Comparison of ENCODE assay signal across 8 mouse cellular contexts in the genomic region with DNA sequence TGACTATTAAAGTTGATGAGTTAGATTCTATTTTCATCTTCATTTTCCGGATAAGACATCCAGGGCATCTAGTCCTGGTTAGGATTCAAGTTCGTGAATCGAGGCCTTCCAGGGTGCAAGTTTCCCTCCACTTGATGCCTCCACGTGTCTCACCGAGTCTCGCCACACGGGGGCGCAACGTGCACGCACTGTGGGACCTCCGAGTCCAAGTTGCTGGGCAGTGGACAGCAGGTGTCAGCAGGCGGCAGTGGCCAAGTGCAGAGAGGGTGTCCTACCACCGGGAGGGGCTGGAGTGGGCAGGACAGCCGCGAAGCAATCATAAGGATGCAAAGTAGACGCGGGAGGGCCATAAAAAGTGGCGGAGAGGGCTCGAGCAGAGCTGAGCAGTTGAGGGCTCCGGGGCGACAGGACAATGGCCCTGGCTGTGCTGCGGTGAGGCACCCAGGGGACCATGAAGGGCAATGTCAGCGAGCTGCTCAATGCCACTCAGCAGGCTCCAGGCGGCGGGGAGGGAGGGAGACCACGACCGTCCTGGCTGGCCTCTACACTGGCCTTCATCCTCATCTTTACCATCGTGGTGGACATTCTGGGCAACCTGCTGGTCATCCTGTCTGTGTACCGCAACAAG. TPM values are rescaled to one million over a fixed set of nuclear protein-coding genes. Genes with fewer than 3 reads are reported as not detected.
DNase-seq lines count a peak whose midpoint lies in the region; ATAC-seq and TF ChIP-seq lines count a peak whose summit lies in the region.

A gene (plus strand): TSS at position 379 of the 628 bp plus-strand sequence.

- WGBS in hindbrain, postnatal 0 days: 5% methylated on average over 29 of the region's 29 CpGs

- no peaks in the 10 kb centered on the region for H3K27me3 ChIP-seq in hindbrain, postnatal 0 days (ENCODE audit: insufficient read depth, low read length)

- no peaks in the 10 kb centered on the region for H3K36me3 ChIP-seq in hindbrain, postnatal 0 days (ENCODE audit: insufficient read depth, low read length)

- TF ChIP-seq POLR2A in cortical plate, adult 2 months (IDR thresholded peaks at IDR 0.05; ENCODE audit: extremely low read depth, insufficient read depth, low read length): no peak

- DNase-seq in adrenal gland, adult 8-10 months: peak; percentile 74
- peak; percentile 96 for DNase-seq in gastrocnemius, postnatal 10 days
- DNase-seq in hindbrain, postnatal 0 days (ENCODE audit: low spot score): peak; percentile 93
- peak; percentile 64 for DNase-seq in left cerebral cortex, adult 11 months (ENCODE audit: low spot score)
- DNase-seq in lung, postnatal 14 days: peak; percentile 91
- peak; percentile 85 for DNase-seq in retina, postnatal 7 days (ENCODE audit: low read depth, low spot score)

- peak within 1 kb of the TSS; percentile 17; the same call in 1 of the 2 replicates for H3K9ac ChIP-seq in hindbrain, postnatal 0 days (replicated peaks; ENCODE audit: low read length)

- ATAC-seq in hindbrain, postnatal 0 days: peak; percentile 94
- no peak for ATAC-seq in activated CD4-positive, CD25-positive, alpha-beta regulatory T cell, adult 4 months

- H3K9me3 ChIP-seq in hindbrain, postnatal 0 days (ENCODE audit: low read length): no peaks in the 10 kb centered on the region

- no peaks in the 10 kb centered on the region for H3K4me1 ChIP-seq in cortical plate, adult 2 months (ENCODE audit: control insufficient read depth, insufficient read depth, low read length)
- no peaks in the 10 kb centered on the region for H3K4me1 ChIP-seq in hindbrain, postnatal 0 days (ENCODE audit: insufficient read depth, low read length)

- H3K4me2 ChIP-seq in hindbrain, postnatal 0 days (ENCODE audit: low read depth, low read length): peak within 1 kb of the TSS; percentile 83

- H3K27ac ChIP-seq in cortical plate, adult 2 months (ENCODE audit: insufficient read depth, low read length): no peak within 1 kb of the TSS
- no peak within 1 kb of the TSS for H3K27ac ChIP-seq in hindbrain, postnatal 0 days

- TF ChIP-seq CTCF in cortical plate, adult 2 months (IDR thresholded peaks at IDR 0.05; ENCODE audit: extremely low read depth, insufficient read depth, low read length): peak; percentile 98
- peak; percentile 100 for TF ChIP-seq CTCF in hindbrain, postnatal 0 days (IDR thresholded peaks at IDR 0.05; ENCODE audit: low read depth)

- H3K4me3 ChIP-seq in cortical plate, adult 2 months (ENCODE audit: insufficient read depth, low read length): no peak within 1 kb of the TSS
- H3K4me3 ChIP-seq in hindbrain, postnatal 0 days (ENCODE audit: low read length): peak within 1 kb of the TSS; percentile 35

RNA-seq across cellular contexts. Expression of the gene that starts here (rescaled TPM):
- not detected for total RNA-seq in adrenal gland, adult 8-10 months (2022)
- polyA plus RNA-seq in cortical plate, adult 2 months (2012; rRNA removed): not detected in 2 replicates
- total RNA-seq in gastrocnemius, postnatal 10 days (2021): not detected
- total RNA-seq in hindbrain, postnatal 0 days (2014; rRNA removed): 0.16 and 1.7 TPM in 2 replicates
- polyA plus RNA-seq in hindbrain, postnatal 0 days (2015; fragmentation: Nextera tagmentation; extraction: Ambion mirVana): 0.15 and 0.26 TPM in 2 replicates
- not detected for polyA plus RNA-seq in activated CD4-positive, CD25-positive, alpha-beta regulatory T cell, adult 4 months (2017; shearing (Covaris generic))

Comparison
In these comparisons a context has a peak if more than half of its experiments do, and no peak if none do; other contexts are left out.
1. Peak in DNase-seq in adrenal gland, adult 8-10 months; RNA of the gene not detected or under 1 TPM.
2. Peak in DNase-seq in gastrocnemius, postnatal 10 days; RNA of the gene not detected or under 1 TPM.